Mouse (Mus musculus): Measurements from ENCODE around the gene Icam1. TPM values are rescaled to one million over a fixed set of nuclear protein-coding genes. Genes with fewer than 3 reads are reported as not detected.
"Not testable (repeated sequence)": the region's sequence is repeated elsewhere in the genome, so short reads cannot be mapped to it uniquely, and the experiment has no call there.

Icam1 gene
- total RNA-seq, 2 experiments from 2014 or later, result 3.1 to 3.3 TPM

GRCm38 (mm10) chr9:21034481-21035085, 18.8 kb downstream of the Icam1 start:
- intact Hi-C loops (cut with DNase I), result loop anchor here (5.0 kb wide), 2 partner anchors 38 to 98 kb away; partner anchors contain the start of genes Fdx1l, Gm49373 and Tyk2
- DNase-seq (ENCODE audit: extremely low spot score in 1 of 2, low spot score in 2 of 2), result peak in 1 of 2 experiments; percentile 43

- DNase-seq (ENCODE audit: extremely low spot score in 1 of 2, low spot score in 2 of 2), result no peak
- intact Hi-C loops (cut with DNase I), result no loop called here
Observed at GRCm38 (mm10) chr9:21035586-21035985, 19.8 kb downstream of the Icam1 start.

DNA sequence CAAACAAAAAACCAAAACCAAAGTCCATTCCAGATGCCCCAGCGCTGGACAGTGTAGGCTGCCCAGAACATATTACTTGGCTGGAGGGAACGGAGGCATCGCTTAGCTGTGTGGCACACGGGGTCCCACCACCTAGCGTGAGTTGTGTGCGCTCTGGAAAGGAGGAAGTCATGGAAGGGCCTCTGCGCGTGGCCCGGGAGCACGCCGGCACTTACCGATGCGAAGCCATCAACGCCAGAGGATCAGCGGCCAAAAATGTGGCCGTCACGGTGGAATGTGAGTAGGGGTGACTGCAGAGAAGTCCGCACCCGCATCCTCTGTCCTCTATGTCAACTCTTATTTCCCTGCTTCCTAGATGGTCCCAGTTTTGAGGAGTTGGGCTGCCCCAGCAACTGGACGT, 20.4 kb downstream of the Icam1 start:
- intact Hi-C loops (cut with DNase I), result no loop called here
- no peak for DNase-seq (ENCODE audit: extremely low spot score in 1 of 2, low spot score in 2 of 2)

DNA sequence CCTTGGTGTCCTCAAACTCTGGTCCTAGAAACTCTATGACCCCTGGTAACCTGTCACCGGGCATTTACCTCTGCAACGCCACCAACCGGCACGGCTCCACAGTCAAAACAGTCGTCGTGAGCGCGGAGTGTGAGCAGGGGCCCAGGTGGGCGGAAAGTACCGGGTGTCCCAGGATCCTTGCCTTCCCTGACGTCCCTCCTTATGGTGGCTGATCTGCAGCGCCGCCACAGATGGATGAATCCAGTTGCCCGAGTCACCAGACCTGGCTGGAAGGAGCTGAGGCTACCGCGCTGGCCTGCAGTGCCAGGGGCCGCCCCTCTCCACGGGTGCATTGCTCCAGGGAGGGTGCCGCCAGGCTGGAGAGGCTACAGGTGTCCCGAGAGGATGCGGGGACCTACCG, 20.9 kb downstream of the Icam1 start:
- DNase-seq (ENCODE audit: extremely low spot score in 1 of 2, low spot score in 2 of 2), result peak in 1 of 2 experiments; percentile 44
- intact Hi-C loops (cut with DNase I), result no loop called here

GRCm38 (mm10) chr9:21037481-21037891, 21.7 kb downstream of the Icam1 start:
- peak in 1 of 2 experiments; percentile 71 for DNase-seq (ENCODE audit: extremely low spot score in 1 of 2, low spot score in 2 of 2)
- intact Hi-C loops (cut with DNase I), result no loop called here

DNA sequence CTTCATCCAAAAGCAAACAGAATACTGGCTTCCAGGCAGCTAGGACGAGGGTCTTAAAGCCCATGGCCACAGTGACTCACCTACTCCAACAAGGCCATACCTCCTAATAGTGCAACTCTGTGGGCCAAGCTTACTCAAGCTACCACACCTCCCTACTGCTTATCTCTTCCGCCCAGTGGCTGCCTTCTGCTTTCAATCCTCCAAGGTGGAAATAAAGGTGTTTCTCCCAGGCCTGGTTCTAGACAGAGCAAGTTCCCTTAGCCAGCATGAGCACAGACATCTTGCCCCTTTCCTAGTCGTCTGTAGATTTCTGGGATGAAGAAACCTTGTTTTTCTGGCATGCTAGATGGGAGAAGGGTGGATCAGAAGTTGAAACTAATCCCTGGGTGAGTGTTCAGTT, 24.0 kb downstream of the Icam1 start:
- DNase-seq (ENCODE audit: extremely low spot score in 1 of 2, low spot score in 2 of 2), result no peak
- intact Hi-C loops (cut with DNase I), result no loop called here

- intact Hi-C loops (cut with DNase I), result no loop called here
- DNase-seq (ENCODE audit: extremely low spot score in 1 of 2, low spot score in 2 of 2), result peak; percentile 58 to 66
Observed at GRCm38 (mm10) chr9:21041308-21041707, 25.5 kb downstream of the Icam1 start.

GRCm38 (mm10) chr9:21043563-21043962, 27.8 kb downstream of the Icam1 start:
- DNase-seq (ENCODE audit: extremely low spot score in 1 of 2, low spot score in 2 of 2), result no peak
- intact Hi-C loops (cut with DNase I), result no loop called here

DNA sequence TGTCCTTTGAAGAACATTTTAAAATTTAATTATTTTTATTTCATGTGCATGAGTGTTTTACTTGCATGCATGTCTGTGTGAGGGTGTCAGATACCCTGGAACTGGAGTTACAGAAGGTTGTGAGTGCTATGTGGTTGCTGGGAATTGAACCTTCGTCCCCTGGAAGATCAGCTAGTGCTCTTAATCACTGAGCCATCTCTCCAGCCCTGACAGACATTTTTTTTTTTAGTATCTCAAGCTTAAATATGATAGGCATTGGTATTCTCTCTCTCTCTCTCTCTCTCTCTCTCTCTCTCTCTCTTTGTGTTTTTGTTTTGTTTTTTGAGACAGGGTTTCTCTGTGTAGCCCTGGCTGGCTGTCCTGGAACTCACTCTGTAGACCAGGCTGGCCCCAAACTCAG, 29.0 kb downstream of the Icam1 start:
- intact Hi-C loops (cut with DNase I); DNase-seq (ENCODE audit: extremely low spot score in 1 of 2, low spot score in 2 of 2): not testable (repeated sequence)

DNA sequence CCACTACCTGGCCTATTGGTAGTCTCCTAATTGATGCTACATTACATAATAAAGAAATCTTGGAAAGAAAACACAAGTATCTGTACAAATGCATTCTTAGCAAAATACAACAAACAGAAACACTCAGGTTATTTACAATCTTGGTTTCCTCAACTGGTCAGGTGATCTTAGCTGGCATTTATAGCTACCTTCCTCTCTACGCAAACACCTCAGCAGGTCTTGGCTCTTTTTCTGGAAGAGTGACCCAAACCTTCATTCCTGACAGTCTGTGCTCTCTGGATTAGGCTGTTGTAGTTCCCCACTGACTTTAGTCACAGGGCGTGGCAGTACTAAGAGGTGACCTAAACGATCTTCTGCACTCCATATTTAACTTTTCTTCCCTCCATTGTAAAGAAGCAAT, 29.4 kb downstream of the Icam1 start:
- DNase-seq (ENCODE audit: extremely low spot score in 1 of 2, low spot score in 2 of 2), result no peak
- intact Hi-C loops (cut with DNase I), result no loop called here

DNA sequence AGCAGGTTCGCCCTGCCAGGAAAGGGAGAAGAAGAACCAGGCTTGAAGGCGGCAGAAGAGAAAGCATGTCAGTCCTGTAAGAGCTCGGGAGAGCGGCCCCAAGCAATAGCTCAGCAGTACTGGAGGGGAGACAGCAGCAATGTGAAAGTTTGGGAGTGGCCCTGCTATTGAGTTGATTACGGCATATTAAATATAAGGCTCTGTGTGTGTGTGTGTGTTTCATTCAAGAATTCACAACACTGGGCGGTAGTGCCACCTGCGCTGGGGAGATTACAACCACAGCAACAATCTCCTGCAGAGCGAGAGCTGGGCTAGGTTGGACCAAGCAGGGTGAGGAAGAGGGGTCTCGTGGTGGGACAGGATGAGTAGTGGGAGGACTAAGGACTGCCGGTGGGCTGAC, 35.8 kb downstream of the Icam1 start:
- intact Hi-C loops (cut with DNase I), result no loop called here
- DNase-seq (ENCODE audit: extremely low spot score in 1 of 2, low spot score in 2 of 2), result no peak

GRCm38 (mm10) chr9:21062928-21063327, 47.1 kb downstream of the Icam1 start:
- DNase-seq (ENCODE audit: extremely low spot score in 1 of 2, low spot score in 2 of 2), result peak in 1 of 2 experiments; percentile 59
- intact Hi-C loops (cut with DNase I), result no loop called here

DNA sequence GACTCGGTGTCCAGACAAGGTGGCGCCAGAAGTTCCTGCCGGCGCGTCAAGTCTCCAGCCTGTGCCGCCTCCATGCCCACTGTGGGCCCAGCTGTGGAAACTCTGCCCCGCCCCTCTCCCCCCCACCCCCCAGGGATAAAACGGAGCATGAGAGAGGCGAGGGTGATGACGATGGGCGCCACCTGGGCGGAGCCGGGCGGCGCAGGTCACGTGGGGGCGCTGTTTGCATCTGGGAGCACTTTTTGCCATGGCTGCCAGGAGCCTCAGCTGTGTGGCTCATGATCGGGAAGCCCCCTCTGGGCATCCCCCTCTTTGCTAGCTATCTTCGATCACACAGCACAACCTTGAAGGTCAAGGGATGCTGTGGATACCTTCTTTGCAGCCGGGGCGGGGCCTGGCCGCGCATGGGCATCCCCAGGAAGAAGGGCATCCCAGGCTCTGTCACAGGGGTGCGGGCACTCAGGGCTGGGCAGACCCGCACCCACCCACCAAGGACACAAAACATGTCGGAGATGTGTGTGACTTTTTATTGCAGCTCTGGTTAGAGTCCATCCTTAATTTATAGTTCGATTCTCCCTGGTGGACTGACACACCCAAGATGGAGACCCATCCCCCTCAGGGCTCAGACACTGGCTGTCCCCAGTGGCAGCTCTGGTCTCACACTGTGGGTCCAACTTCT, 51.4 kb downstream of the Icam1 start, which contains the start of gene Zglp1:
TSS of gene Zglp1 (minus strand) at position 88 of the 679 bp plus-strand sequence.
- DNase-seq (ENCODE audit: extremely low spot score in 1 of 2, low spot score in 2 of 2), result no peak
- intact Hi-C loops (cut with DNase I), result no loop called here

DNA sequence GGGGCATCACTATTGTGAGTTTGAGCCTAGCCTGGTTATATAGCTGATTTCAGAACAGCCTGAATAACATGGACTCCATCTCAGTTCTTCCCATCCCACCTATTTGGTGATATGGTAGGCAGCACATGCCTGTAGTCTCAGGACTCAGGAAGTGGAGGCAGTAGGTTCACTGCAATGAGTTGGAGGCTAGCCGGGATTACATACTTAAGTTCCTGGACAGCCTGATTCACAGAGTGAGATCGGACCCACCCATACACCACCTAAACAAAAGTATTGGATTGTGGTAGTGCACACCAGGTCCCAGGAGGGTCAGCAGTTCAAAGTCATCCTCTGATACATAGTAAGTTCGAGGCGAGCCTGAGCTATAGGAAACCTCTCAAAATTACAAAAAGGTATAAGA, 56.9 kb downstream of the Icam1 start:
- intact Hi-C loops (cut with DNase I), result loop anchor here (5.0 kb wide), 1 partner anchor 40 kb away; the partner anchor contains the start of gene Icam5
- no peak for DNase-seq (ENCODE audit: extremely low spot score in 1 of 2, low spot score in 2 of 2)

- intact Hi-C loops (cut with DNase I), result loop anchor here (5.0 kb wide), 1 partner anchor 41 kb away; the partner anchor contains the start of gene Icam5
- DNase-seq (ENCODE audit: extremely low spot score in 1 of 2, low spot score in 2 of 2), result peak; percentile 90 to 95
Observed at GRCm38 (mm10) chr9:21073044-21073840, 57.5 kb downstream of the Icam1 start, which contains the start of the genes Gm49373 and Fdx1l. Gene Gm49373, minus strand, starts transcription at chr9:21073096. Gene Fdx1l, minus strand, starts transcription at chr9:21073614.

GRCm38 (mm10) chr9:21074173-21074572, 58.4 kb downstream of the Icam1 start:
- intact Hi-C loops (cut with DNase I), result loop anchor here (5.0 kb wide), 1 partner anchor 42 kb away; the partner anchor contains the start of gene Icam5
- no peak for DNase-seq (ENCODE audit: extremely low spot score in 1 of 2, low spot score in 2 of 2)

DNA sequence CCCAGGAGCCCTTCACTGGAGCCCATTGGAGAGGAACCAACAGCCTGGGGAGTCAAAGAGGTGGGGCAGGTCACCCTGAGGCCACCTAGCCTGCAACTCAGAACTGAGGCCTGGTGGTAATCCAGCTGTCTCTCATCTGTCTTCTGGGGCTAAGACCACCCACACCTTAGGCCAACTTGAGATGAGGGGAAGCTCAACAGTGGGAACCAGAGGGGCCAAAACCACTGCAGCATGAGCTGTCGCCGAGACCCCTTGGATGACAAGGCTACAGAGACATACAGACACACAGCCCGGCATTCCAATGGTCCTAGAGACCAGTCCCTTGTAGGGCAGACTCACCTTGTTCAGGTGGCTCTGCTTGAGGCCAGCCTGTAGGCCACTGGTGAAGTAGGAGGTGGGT, 59.8 kb downstream of the Icam1 start:
- intact Hi-C loops (cut with DNase I), result no loop called here
- no peak for DNase-seq (ENCODE audit: extremely low spot score in 1 of 2, low spot score in 2 of 2)

Measured in left cerebral cortex, postnatal 10 days (tissue).